Mouse (Mus musculus): ENCODE measurements around the gene Acsbg1. TPM values are rescaled to one million over a fixed set of nuclear protein-coding genes. Genes with fewer than 3 reads are reported as not detected.
"Not testable (repeated sequence)": the region's sequence is repeated elsewhere in the genome, so short reads cannot be mapped to it uniquely, and the experiment has no call there.

Acsbg1 gene
- total and polyA plus RNA-seq, 2 experiments from 2014 or later, result 38.9 to 45.4 TPM

DNA sequence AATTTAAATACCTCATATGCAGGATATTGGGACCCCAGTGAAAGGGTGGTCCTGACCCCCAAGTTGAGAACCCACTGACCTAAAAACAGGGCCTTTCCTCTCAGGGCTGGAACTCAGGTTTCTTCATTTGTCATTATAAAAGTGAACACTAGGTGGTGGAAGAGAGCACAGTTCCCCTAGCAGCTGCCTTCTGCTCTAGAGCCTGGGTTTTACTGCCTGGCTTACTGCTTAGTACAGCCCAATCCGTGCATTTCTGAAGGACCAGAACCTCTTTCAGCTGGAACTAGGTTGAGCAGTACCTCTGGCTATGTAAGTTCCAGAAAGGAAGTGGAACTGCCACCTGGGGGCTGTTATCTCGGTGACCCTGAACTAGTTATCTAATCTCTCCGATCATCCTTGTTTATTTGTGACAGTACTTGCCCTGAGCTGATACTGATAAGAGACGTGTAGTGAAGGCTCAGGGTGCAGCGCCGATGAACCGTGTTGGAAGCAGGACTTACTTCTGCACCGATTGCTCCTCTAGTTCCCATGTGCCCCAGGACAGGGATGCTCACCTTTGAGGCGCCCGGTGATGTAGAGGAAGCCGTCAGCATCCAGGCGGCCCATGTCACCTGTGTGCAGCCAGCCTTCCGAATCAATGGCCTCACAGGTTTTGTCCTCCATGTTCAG is 47.4 kb downstream of the Acsbg1 start:
- Histone ChIP-seq H3K27ac (ENCODE audit: low read depth, low read length) (no peak overlapping the region), H3K4me3 (ENCODE audit: low read depth, low read length) (no peak overlapping the region), H3K4me1 (ENCODE audit: insufficient read depth) (no peaks in the 10 kb centered on the region), H3K9ac (no peak overlapping the region), H3K27me3 (ENCODE audit: insufficient read depth, low read length) (no peaks in the 10 kb centered on the region), H3K36me3 (ENCODE audit: insufficient read depth) (no peaks in the 10 kb centered on the region), H3K9me3 (ENCODE audit: low read length) (no peaks in the 10 kb centered on the region), H3K4me2 (ENCODE audit: low read depth) (no peak overlapping the region)
- ATAC-seq (peak; percentile 77), DNase-seq (peak; percentile 77)
- TF ChIP-seq CTCF (IDR thresholded peaks at IDR 0.05; ENCODE audit: low read depth), result peak; percentile 82
- 76% methylated on average over 13 of the region's 13 CpGs for WGBS

DNA sequence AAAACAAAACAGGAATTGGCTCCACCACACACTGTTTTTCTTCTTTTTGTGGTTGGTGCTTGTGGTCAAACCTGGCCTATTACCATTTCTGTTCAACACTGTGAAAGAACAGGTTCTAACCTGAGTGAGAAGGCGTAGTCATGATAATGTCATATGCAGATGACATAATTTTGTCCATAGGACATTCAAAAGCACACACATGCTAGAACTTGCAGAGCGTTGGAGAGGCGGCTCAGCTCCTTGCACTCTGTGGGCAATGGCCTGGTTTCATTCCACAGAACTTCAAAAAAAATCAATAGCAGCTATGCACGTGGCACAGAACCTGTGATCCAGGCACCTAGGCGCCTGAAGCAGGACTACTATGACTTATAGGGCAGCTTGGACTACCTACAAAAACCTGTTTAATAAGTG is 48.9 kb downstream of the Acsbg1 start:
- Histone ChIP-seq H3K27ac (ENCODE audit: low read depth, low read length) (no peak overlapping the region), H3K9me3 (ENCODE audit: low read length) (no peaks in the 10 kb centered on the region), H3K27me3 (ENCODE audit: insufficient read depth, low read length) (no peaks in the 10 kb centered on the region), H3K4me1 (ENCODE audit: insufficient read depth) (no peaks in the 10 kb centered on the region), H3K36me3 (ENCODE audit: insufficient read depth) (no peaks in the 10 kb centered on the region), H3K4me2 (ENCODE audit: low read depth) (no peak overlapping the region), H3K9ac (no peak overlapping the region), H3K4me3 (ENCODE audit: low read depth, low read length) (no peak overlapping the region)
- ATAC-seq (no peak), DNase-seq (no peak)
- TF ChIP-seq CTCF (IDR thresholded peaks at IDR 0.05; ENCODE audit: low read depth), result no peak
- 72% methylated on average over 5 of the region's 5 CpGs for WGBS

DNA sequence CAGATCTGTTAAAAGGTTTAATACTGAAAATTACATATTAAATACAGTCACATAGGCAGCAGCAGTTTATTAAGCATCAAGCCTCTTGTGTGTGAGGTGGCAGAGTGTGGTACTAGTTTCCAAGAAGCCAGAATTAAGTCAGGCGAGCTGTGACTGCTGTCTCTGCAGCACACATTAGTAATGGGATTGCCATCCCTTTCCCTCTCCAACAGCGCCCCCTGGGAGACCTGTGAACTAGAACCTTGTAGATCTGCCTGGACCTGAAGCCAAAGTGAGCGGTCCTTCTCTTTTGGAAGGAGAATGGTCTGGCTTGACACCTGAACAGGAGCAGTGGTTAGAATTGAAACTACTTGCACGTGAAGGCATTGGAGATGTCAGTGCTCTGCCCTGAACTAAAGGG is 56.8 kb downstream of the Acsbg1 start:
- Histone ChIP-seq H3K27me3 (ENCODE audit: insufficient read depth, low read length) (no peaks in the 10 kb centered on the region), H3K9ac (no peak overlapping the region), H3K4me2 (ENCODE audit: low read depth) (no peak overlapping the region), H3K4me3 (ENCODE audit: low read depth, low read length) (no peak overlapping the region), H3K27ac (ENCODE audit: low read depth, low read length) (no peak overlapping the region), H3K9me3 (ENCODE audit: low read length) (no peaks in the 10 kb centered on the region), H3K4me1 (ENCODE audit: insufficient read depth) (no peaks in the 10 kb centered on the region), H3K36me3 (ENCODE audit: insufficient read depth) (peaks cover 49% of the 10 kb centered on the region)
- DNase-seq (peak; percentile 47), ATAC-seq (no peak)
- WGBS, result 51% methylated on average over 4 of the region's 4 CpGs
- TF ChIP-seq CTCF (IDR thresholded peaks at IDR 0.05; ENCODE audit: low read depth), result peak; percentile 63

DNA sequence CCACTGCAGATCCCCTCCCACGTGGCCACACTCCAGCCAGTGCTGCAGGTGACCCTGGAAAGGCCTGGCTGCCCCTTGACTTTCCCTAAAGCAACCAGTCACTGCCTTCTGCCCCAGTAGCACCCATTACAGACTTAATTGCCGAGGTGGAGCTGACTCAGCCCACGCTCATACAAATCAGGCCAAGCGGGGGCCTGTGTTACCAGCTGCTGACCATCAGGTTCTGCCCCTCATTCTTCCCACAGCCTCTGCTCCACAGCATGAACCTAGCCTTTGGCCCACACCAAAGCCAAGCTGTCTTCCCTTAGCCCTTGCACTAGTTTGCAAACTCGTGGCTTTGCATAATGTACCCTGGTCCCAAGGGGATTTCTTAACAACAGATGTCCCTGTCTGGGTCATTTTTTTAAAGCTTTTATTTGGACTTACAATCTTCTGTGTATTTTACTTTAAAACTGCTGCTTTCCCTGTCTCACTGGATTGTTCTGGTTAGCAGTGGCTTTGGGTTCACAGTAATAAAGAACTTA is 57.5 kb downstream of the Acsbg1 start:
- H3K9ac ChIP-seq, result no peak overlapping the region
- no peak for TF ChIP-seq CTCF (IDR thresholded peaks at IDR 0.05; ENCODE audit: low read depth)
- ATAC-seq (no peak), DNase-seq (no peak)
- H3K36me3 ChIP-seq (ENCODE audit: insufficient read depth), result peaks cover 55% of the 10 kb centered on the region
- no peak overlapping the region for H3K27ac ChIP-seq (ENCODE audit: low read depth, low read length)
- H3K4me3 ChIP-seq (ENCODE audit: low read depth, low read length), result no peak overlapping the region
- H3K27me3 ChIP-seq (ENCODE audit: insufficient read depth, low read length), result no peaks in the 10 kb centered on the region
- no peaks in the 10 kb centered on the region for H3K4me1 ChIP-seq (ENCODE audit: insufficient read depth)
- WGBS, result 78% methylated on average over 5 of the region's 5 CpGs
- no peaks in the 10 kb centered on the region for H3K9me3 ChIP-seq (ENCODE audit: low read length)
- H3K4me2 ChIP-seq (ENCODE audit: low read depth), result no peak overlapping the region

DNA sequence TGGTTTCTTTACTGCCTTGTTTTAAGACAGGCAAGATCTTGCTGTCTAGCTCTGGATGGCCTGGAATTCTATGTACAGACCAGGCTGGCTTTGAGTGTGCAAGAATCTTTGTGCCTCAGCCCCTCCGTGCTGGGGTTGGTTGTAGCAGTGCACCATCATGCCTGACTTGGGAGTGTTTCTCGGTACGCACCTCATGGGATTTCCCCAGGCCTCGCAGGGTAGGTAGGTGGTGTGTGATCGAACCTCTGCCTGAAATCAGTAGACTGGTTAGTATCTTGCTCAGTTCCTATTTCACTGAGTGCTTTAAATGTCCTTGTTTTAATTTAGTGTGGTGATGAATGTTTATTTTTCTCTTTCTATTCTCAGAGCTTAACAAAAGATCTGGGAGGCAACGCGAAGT is 58.8 kb downstream of the Acsbg1 start:
- Histone ChIP-seq H3K27me3 (ENCODE audit: insufficient read depth, low read length) (no peaks in the 10 kb centered on the region), H3K9ac (no peak overlapping the region), H3K4me2 (ENCODE audit: low read depth) (no peak overlapping the region), H3K9me3 (ENCODE audit: low read length) (no peaks in the 10 kb centered on the region), H3K27ac (ENCODE audit: low read depth, low read length) (no peak overlapping the region), H3K4me3 (ENCODE audit: low read depth, low read length) (no peak overlapping the region), H3K36me3 (ENCODE audit: insufficient read depth) (peaks cover 67% of the 10 kb centered on the region), H3K4me1 (ENCODE audit: insufficient read depth) (no peaks in the 10 kb centered on the region)
- 52% methylated on average over 7 of the region's 7 CpGs for WGBS
- TF ChIP-seq CTCF (IDR thresholded peaks at IDR 0.05; ENCODE audit: low read depth), result no peak
- ATAC-seq (no peak), DNase-seq (no peak)

DNA sequence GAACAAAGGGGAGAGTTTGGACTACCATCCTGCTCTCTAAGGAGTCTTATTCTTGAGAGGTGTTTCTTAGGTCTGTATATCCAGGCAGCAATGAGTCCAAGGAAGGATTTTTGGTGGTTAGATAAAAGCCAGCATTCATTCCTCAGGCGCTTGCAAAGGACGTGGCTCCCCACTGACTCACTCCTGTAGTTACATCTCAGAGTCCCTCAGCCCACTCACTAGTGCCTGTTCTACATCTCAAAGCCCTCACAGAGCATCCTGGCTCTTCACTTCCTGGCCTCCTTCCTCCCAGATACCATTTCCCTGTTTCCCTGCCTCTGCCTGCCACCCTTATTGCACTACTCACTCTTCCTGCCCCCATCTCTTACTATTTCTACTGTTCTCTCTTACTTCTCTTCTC is 59.3 kb downstream of the Acsbg1 start:
- TF ChIP-seq CTCF (IDR thresholded peaks at IDR 0.05; ENCODE audit: low read depth), result no peak
- Histone ChIP-seq H3K27ac (ENCODE audit: low read depth, low read length) (no peak overlapping the region), H3K36me3 (ENCODE audit: insufficient read depth) (peaks cover 72% of the 10 kb centered on the region), H3K9ac (no peak overlapping the region), H3K4me1 (ENCODE audit: insufficient read depth) (no peaks in the 10 kb centered on the region), H3K27me3 (ENCODE audit: insufficient read depth, low read length) (no peaks in the 10 kb centered on the region), H3K4me2 (ENCODE audit: low read depth) (no peak overlapping the region), H3K9me3 (ENCODE audit: low read length) (no peaks in the 10 kb centered on the region), H3K4me3 (ENCODE audit: low read depth, low read length) (no peak overlapping the region)
- DNase-seq, result no peak
- no peak for ATAC-seq
- 83% methylated on average over 2 of the region's 2 CpGs for whole genome bisulfite sequencing

DNA sequence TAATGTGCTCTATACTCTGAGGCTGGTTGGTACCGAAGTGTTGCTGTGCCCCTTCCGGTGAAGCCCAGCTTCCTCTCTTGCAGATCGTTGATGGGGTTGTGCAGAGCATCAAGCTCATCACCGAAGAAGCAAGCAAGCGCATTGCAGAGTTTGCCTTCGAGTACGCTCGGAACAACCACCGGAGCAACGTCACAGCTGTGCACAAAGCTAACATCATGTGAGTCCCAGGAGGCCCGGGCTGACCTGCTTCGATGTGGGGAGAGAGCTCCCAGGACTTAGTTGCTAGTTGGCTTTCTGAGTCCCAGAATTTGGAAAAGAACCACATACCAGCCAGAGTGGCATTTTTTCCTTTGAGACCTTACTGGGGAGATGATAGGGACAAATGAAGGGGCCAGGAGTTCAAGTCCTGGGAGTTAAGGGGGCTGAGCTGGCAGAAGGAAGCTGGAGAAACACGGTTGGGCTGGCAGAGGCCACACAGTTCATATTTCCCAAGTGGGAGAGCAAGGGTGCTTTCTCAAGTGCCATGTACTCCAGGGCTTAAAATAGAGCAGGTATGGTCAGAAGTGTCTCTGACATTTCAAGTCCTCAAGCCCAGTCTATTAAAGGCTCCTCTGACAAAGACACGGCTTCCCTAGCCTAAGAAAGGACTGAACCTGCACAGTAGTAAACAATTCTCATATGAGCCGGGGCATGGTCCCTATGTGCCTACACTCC is 64.8 kb downstream of the Acsbg1 start:
- H3K27me3 ChIP-seq (ENCODE audit: insufficient read depth, low read length), result no peaks in the 10 kb centered on the region
- H3K9me3 ChIP-seq (ENCODE audit: low read length), result no peaks in the 10 kb centered on the region
- ATAC-seq (no peak), DNase-seq (no peak)
- H3K27ac ChIP-seq (ENCODE audit: low read depth, low read length), result no peak overlapping the region
- peaks cover 84% of the 10 kb centered on the region for H3K36me3 ChIP-seq (ENCODE audit: insufficient read depth)
- H3K9ac ChIP-seq, result no peak overlapping the region
- H3K4me1 ChIP-seq (ENCODE audit: insufficient read depth), result no peaks in the 10 kb centered on the region
- no peak overlapping the region for H3K4me2 ChIP-seq (ENCODE audit: low read depth)
- TF ChIP-seq CTCF (IDR thresholded peaks at IDR 0.05; ENCODE audit: low read depth), result no peak
- H3K4me3 ChIP-seq (ENCODE audit: low read depth, low read length), result no peak overlapping the region
- 93% methylated on average over 15 of the region's 15 CpGs for WGBS

DNA sequence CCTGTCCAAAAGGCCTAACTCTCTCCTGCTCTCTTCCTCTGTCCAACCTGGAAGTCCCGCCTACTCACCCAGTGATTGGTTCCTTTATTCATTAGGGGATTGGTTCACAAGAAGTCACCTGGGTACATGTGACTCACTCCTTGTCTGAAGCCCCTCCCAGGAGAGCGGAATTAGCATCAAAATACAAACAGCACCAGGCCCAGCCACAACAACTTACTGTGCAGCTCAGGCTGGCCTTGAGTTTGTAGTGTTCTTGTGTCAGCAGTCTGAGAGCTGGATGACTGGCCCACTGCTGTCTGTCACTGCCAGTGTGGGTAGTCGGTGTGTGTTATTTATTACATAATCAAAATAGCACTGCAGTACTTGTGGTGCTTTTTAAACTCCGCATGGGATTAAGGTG is 68.0 kb downstream of the Acsbg1 start:
- 79% methylated on average over 4 of the region's 4 CpGs for WGBS
- not testable (repeated sequence) for H3K4me1 ChIP-seq (ENCODE audit: insufficient read depth); H3K27ac ChIP-seq (ENCODE audit: low read depth, low read length); H3K9ac ChIP-seq; DNase-seq; H3K4me3 ChIP-seq (ENCODE audit: low read depth, low read length); H3K9me3 ChIP-seq (ENCODE audit: low read length); H3K4me2 ChIP-seq (ENCODE audit: low read depth); H3K27me3 ChIP-seq (ENCODE audit: insufficient read depth, low read length); ATAC-seq
- H3K36me3 ChIP-seq (ENCODE audit: insufficient read depth), result peaks cover 63% of the 10 kb centered on the region

Data from forebrain, postnatal 0 days (tissue).